Mouse (Mus musculus) limb, embryonic 10.5 days (tissue): ENCODE results near the gene Slc35c1. TPM values are rescaled to one million over a fixed set of nuclear protein-coding genes. Genes with fewer than 3 reads are reported as not detected.
A peak's percentile ranks its signal among the peaks of the same experiment; 100 is the strongest.
"Not testable (repeated sequence)": the region's sequence is repeated elsewhere in the genome, so short reads cannot be mapped to it uniquely, and the experiment has no call there.

Experiments used
- DNase-seq: peaks from one replicate; pipeline ENCODE4 v3.0.0-alpha.2; 2017; ENCODE audit warnings: low spot score
- H3K27ac ChIP-seq: fragments of 300-500 bp; sonication (generic); 2 replicates; pipeline ENCODE4 v1.5.1; 2016; ENCODE audit warnings: mild to moderate bottlenecking
- H3K27me3 ChIP-seq: fragments of 300-500 bp; sonication (generic); 2 replicates; pipeline ENCODE4 v1.6.1; 2016; ENCODE audit warnings: low read depth, mild to moderate bottlenecking; ENCODE audit not compliant: poor library complexity, severe bottlenecking
- H3K36me3 ChIP-seq: fragments of 300-500 bp; sonication (generic); 2 replicates; pipeline ENCODE4 v1.6.1; 2016; ENCODE audit warnings: mild to moderate bottlenecking, moderate library complexity
- H3K4me1 ChIP-seq: fragments of 300-500 bp; sonication (generic); 2 replicates; pipeline ENCODE4 v1.6.1; 2016
- H3K4me3 ChIP-seq: fragments of 300-500 bp; sonication (generic); 2 replicates; pipeline ENCODE4 v1.5.1; 2016; ENCODE audit warnings: mild to moderate bottlenecking, moderate library complexity
- H3K9me3 ChIP-seq: fragments of 300-500 bp; sonication (generic); replicated peaks from 2 replicates; pipeline ENCODE4 v1.6.1; 2016; ENCODE audit warnings: mild to moderate bottlenecking
- WGBS: fragments of 180-500 bp; shearing (Covaris S2); methylation state at CpG from one replicate; pipeline ENCODE4 v1.1.7; 2016; 5-methylcytosine and 5-hydroxymethylcytosine counted together
- polyA plus RNA-seq: library from polyadenylated mRNA; unstranded; fragments of >200 nt; fragmentation: Nextera tagmentation; extraction: Ambion mirVana; gene quantifications from 2 replicates; pipeline ENCODE4 v1.2.1, GENCODE M21; 2016

Slc35c1 gene
- polyA plus RNA-seq, 1 experiment from 2014 or later: 11.1 TPM

DNA sequence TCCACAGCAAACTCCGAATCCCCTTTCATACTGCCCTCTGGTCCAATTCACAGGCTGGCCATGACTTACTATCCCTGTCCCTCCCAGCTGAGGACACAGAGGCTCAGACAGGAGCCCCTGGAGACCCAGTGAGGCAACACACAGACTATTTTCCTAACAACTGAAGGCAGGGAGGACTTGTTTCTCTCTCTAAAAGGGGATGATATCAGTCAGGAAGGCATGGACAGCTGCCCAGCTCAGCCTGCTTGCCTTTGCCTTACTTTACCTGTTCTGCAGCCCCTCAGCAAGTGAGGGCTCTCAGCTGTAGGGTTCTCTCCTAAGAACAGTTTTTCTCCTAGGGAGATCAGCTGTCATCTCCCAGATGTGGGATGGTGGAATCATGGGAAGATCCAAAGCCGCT lies 26.6 kb upstream of the Slc35c1 start:
- WGBS: 63% methylated on average over 2 of the region's 2 CpGs
- Histone ChIP-seq H3K4me3 (no peak overlapping the region), H3K27me3 (peaks cover 51% of the 10 kb centered on the region), H3K36me3 (no peaks in the 10 kb centered on the region), H3K9me3 (no peaks in the 10 kb centered on the region), H3K4me1 (peaks cover 8% of the 10 kb centered on the region; the same call in 1 of the 2 replicates), H3K27ac (no peak overlapping the region)
- DNase-seq: no peak

DNA sequence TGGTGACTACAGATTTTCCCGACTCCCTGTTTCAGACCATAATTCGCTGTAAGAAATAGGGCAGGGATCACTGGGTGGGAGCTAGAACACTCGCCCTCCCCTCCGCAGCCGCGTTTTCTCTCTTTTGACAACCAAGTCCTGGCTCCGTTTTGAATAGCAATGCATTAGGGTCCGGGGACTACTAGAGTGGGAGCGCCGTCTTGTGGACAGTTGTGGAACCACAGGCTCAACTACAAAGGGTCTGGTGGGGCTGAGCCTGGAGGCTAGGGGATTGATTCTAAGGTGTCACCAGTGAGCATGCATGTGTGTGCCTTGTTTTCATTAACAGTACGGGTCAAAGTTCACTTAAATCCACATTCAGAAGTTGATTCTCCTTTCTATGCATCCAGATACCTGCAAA lies 26.1 kb upstream of the Slc35c1 start:
- Histone ChIP-seq H3K4me1 (peaks cover 8% of the 10 kb centered on the region; the same call in 1 of the 2 replicates), H3K27ac (no peak overlapping the region), H3K4me3 (0 out of 2 replicates have a peak overlapping the region, but pooled peaks have one; percentile 18), H3K36me3 (no peaks in the 10 kb centered on the region), H3K27me3 (peaks cover 53% of the 10 kb centered on the region), H3K9me3 (no peaks in the 10 kb centered on the region)
- peak; percentile 90 for DNase-seq
- 2% methylated on average over 11 of the region's 11 CpGs for WGBS

DNA sequence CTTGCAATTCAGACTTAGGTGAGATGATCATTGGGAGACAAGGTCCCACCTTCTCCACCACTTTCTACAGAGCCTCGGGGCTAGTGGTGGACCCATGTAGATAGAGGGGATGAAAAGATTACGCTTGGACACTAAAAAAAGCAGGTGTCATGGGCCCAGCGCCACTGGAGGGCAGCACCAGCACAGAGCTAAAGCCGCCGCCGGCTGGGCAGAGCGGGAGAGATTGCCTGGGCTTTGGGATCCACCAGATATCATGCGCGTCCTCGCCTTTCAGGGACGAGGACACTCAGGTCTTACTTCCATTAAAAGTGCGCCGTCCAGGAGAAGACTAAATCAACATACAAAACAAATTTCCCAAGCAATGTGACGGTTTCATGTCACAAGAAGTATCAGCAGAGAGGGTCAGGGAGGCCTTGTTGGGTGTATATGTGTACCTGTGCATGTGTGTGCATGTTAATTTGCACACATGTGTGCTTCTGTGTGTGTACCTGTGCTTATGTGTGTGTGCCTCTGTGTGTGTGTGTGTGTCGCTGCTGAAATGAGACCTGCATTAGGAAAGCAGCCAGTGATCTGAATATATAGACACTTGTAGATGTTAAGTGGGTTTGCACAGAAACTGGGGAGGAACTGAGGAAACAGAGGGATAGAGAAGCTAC lies 25.4 kb upstream of the Slc35c1 start:
- 5% methylated on average over 15 of the region's 15 CpGs for WGBS
- Histone ChIP-seq H3K27me3 (peaks cover 53% of the 10 kb centered on the region), H3K4me3 (no peak overlapping the region), H3K9me3 (no peaks in the 10 kb centered on the region), H3K36me3 (no peaks in the 10 kb centered on the region), H3K27ac (no peak overlapping the region), H3K4me1 (peaks cover 8% of the 10 kb centered on the region; the same call in 1 of the 2 replicates)
- DNase-seq: peak; percentile 78

DNA sequence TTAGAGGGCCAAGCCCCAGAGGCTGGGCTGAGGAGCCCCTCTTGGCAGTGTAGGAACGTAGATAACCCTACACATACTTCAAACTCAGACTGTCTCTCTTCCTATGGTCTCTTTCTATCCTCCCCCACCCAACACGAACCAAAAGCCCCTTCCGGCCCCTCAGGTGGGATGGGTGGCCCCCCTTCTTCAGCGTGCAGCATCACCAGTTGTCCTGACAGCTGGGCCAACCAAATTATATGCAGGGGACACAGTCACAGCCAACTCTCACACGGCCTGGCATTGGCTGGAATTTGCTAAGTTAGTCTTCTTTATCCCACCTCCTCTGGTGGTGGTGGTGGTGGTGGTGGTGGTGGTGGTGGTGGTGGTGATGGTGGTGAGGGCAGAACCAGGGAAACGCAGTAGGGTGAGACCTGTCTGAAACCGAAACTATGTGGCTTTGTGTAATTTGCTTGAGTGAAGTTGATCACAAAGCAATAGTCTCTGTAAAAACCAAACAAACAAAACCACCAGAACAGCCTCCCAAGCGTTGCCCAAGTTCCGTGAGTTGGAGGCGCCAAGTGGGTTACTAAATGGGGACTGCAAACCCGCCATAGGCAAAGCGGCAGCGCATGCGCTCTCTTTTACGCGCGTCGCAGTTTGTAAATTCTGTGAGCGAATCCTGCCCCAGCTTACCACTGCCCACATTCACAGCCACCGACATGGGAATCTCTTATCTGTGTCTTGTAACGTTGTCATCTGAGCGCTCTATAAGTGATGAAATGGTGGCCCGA lies 24.1 kb upstream of the Slc35c1 start:
- H3K9me3 ChIP-seq: no peaks in the 10 kb centered on the region
- H3K27ac ChIP-seq: no peak overlapping the region
- no peaks in the 10 kb centered on the region for H3K36me3 ChIP-seq
- WGBS: 35% methylated on average over 23 of the region's 23 CpGs
- DNase-seq: no peak
- H3K4me3 ChIP-seq: peak overlapping the region; percentile 30
- peaks cover 53% of the 10 kb centered on the region for H3K27me3 ChIP-seq
- H3K4me1 ChIP-seq: peaks cover 8% of the 10 kb centered on the region; the same call in 1 of the 2 replicates

DNA sequence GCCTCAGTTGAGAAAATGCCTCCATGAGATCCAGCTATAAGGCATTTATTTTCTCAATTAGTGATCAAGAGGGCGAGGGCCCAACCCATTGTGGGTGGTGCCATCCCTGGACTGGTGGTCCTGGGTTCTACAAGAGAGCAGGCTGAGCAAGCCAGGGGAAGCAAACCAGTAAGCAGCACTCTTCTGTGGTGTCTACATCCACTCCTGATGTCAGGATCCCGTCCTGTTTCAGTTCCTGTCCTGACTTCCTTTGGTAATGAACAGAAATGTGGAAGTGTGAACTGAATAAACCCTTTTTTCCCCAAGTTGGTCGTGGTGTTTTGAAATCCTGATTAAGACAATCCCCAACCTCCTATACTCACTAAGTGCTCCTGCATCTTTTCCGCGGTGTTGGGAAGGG lies 23.2 kb upstream of the Slc35c1 start:
- peaks cover 53% of the 10 kb centered on the region for H3K27me3 ChIP-seq
- no peaks in the 10 kb centered on the region for H3K9me3 ChIP-seq
- no peak overlapping the region for H3K4me3 ChIP-seq
- peaks cover 8% of the 10 kb centered on the region; the same call in 1 of the 2 replicates for H3K4me1 ChIP-seq
- no peak overlapping the region for H3K27ac ChIP-seq
- WGBS: 45% methylated on average over 5 of the region's 5 CpGs
- no peak for DNase-seq
- H3K36me3 ChIP-seq: no peaks in the 10 kb centered on the region

DNA sequence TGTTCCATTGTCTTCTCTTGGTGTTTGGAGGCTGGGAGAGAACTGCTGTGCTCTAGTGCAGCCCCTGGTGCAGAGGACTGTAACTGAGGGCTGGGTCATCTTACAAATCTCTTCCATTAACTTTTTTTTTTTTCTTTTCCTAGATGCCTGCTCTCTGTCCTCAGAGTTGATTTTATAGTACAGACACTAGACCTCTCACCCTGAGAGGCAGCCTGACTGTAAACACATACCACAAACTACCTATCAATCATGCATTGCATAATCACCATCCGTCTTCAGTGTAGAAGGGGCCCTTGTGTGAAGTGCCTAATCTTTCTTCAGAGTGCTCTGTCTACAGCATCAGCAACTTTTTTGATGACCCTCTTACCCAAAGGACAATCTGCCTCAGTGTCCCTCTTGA lies 22.2 kb upstream of the Slc35c1 start:
- 40% methylated on average over 1 of the region's 1 CpGs for WGBS
- Histone ChIP-seq H3K36me3 (no peaks in the 10 kb centered on the region), H3K27ac (no peak overlapping the region), H3K9me3 (no peaks in the 10 kb centered on the region), H3K27me3 (peaks cover 53% of the 10 kb centered on the region), H3K4me1 (peaks cover 8% of the 10 kb centered on the region; the same call in 1 of the 2 replicates), H3K4me3 (no peak overlapping the region)
- DNase-seq: no peak

DNA sequence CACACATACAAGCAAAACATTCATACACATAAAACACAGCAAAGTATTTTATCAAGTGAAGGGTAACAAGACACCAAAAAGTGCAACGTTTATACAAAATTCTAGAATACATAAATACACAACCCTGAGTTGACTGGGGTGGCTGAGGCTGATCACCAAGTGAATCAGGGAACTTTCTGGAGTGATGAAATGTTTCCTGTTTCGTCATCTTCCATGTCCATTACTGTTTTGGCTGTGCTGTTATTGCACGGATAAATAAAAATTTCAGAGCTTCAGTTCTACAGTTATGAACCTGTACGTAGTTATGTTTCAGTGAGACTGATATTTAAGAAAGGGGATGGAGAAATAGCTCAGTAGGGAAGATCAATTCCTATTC lies 18.0 kb upstream of the Slc35c1 start:
- H3K27ac ChIP-seq: no peak overlapping the region
- H3K36me3 ChIP-seq: no peaks in the 10 kb centered on the region
- WGBS: 94% methylated on average over 4 of the region's 4 CpGs
- H3K4me3 ChIP-seq: no peak overlapping the region
- peaks cover 16% of the 10 kb centered on the region for H3K27me3 ChIP-seq
- H3K9me3 ChIP-seq: no peaks in the 10 kb centered on the region
- no peak for DNase-seq
- H3K4me1 ChIP-seq: no peaks in the 10 kb centered on the region

DNA sequence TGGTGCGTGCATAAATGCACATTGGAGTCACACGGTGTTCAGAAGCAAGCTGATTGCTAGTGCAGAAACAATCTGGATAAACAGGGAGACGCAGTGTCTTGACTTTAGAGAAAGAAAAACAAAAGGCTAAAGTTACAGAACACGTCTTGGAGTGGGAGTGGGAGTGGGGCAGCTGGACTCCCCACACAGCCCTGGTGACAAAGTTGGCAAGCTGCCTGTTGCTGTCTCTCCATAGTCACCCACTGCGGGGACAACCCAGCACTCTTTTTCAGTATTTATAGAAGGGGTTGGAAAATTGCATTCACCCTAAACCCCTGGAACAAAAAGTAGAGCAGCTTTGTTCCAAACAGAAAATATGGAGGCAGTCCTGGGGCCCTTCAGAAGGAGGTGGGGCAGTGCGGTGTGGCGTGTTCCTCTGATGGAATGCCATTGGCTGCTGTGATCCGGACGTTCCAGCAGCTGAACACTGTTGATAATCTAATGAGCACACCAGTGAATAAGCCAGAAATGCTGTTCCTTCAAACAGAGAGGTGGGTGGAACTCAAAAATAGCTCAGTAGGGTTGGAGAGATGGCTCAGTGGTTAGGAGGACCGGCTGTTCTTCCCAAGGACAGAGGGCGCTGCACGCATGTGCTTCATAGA lies 17.5 kb upstream of the Slc35c1 start:
- Histone ChIP-seq H3K27ac (no peak overlapping the region), H3K27me3 (peaks cover 11% of the 10 kb centered on the region), H3K4me3 (no peak overlapping the region), H3K4me1 (no peaks in the 10 kb centered on the region), H3K36me3 (no peaks in the 10 kb centered on the region), H3K9me3 (no peaks in the 10 kb centered on the region)
- 89% methylated on average over 12 of the region's 12 CpGs for WGBS
- DNase-seq: no peak

DNA sequence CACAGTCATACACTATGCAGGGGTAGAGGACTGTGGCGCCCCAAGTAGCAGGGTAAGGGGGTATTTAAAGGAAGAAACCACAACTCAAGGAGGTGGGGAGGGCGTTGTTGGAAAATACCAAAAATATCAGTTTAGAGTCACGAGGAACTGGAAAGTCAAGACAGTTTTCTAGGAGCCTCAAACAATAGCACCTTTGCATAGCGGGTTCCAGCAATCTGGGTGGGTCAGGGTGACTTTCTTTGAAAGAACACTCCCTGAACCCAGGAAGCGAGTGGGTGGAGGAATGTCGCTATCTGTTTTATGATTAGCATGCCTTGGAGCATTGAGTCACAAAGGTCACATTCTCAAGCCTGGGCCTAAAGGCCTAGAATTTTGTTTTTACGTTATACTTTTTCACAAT lies 16.2 kb upstream of the Slc35c1 start:
- not testable (repeated sequence) for H3K4me3 ChIP-seq, H3K27ac ChIP-seq, H3K36me3 ChIP-seq, DNase-seq, H3K27me3 ChIP-seq, H3K4me1 ChIP-seq, H3K9me3 ChIP-seq
- WGBS: 87% methylated on average over 7 of the region's 7 CpGs

DNA sequence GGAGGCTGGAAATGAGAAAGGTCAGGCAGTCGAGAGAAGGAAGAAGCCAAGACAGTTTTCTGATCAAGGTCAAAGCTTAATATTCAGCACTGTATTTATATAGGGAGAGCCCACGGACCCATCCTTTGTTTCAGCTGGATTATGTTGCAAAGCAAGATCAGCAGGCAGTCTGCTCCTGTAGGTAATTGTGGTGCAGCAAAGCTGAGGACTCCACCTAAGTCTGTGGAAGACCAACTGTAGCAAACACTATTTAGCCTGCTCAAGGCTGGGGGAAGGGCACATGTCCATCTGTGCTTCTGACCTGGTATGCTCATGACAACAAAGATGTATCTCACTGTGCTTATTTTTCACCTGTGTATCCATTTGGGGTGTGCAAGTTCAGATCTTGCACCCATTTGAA lies 15.4 kb upstream of the Slc35c1 start:
- no peaks in the 10 kb centered on the region for H3K27me3 ChIP-seq
- H3K27ac ChIP-seq: no peak overlapping the region
- no peaks in the 10 kb centered on the region for H3K9me3 ChIP-seq
- no peaks in the 10 kb centered on the region for H3K36me3 ChIP-seq
- 61% methylated on average over 2 of the region's 2 CpGs for whole genome bisulfite sequencing
- no peaks in the 10 kb centered on the region for H3K4me1 ChIP-seq
- no peak overlapping the region for H3K4me3 ChIP-seq
- no peak for DNase-seq

DNA sequence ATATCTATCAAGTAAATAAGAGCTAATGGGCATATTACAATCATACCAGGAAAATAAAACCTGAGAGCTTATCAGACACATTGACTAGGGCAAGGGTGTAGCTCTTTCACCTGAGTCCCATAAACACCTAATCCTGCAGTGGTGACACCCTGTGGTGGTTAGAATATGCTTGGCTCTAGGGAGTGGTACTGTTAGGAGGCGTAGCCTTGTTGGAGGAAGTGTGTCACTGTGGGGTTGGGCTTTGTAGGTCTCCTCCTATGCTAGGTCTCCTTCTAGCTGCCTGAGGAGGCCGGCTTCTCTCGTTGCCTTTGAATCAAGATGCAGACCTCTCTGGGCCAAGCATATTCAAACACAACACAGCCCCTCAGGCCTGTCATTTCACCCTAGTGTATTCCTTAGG lies 14.6 kb upstream of the Slc35c1 start:
- Histone ChIP-seq H3K27me3 (no peaks in the 10 kb centered on the region), H3K36me3 (no peaks in the 10 kb centered on the region), H3K9me3 (no peaks in the 10 kb centered on the region), H3K4me1 (no peaks in the 10 kb centered on the region), H3K4me3 (no peak overlapping the region), H3K27ac (no peak overlapping the region)
- DNase-seq: no peak
- WGBS: 74% methylated on average over 3 of the region's 3 CpGs

DNA sequence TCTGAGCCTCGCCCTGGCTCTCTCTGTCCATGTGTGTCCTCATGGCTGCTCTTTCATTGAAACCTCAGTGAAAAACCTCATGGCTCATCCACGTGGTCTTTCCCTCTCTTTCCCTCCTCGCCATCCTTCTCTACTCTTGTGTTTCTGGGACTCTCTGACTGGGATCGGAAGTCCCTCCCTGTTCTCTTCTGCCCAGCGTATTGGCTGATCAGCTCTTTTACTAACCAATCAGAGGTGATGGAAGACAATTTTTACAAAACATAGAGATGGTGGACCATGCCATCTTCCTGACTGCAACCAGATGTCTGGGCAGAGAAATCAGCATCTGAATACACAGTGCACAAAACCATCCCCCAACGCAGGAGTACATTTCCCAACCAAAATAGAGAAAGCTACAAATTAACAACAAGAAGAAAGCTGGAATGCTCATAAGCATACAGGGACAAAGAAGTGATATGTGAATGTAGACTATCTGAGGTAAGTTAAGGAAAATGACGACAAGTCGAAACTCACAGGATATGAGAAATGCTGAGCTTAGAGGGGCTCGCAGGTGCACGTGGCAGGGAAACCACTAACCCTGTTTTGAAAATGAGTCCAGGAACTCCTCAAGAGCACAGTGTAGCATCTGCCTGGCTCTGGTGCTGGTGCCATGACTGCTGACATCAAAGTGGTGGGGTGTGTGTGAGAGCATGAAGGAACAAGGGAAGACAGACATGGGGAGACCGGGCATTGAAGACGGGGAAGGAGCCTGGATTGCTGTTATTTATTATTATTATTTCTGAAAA lies 11.7 kb upstream of the Slc35c1 start:
- no peak overlapping the region for H3K4me3 ChIP-seq
- 86% methylated on average over 12 of the region's 12 CpGs for WGBS
- no peak overlapping the region for H3K27ac ChIP-seq
- no peaks in the 10 kb centered on the region for H3K4me1 ChIP-seq
- H3K27me3 ChIP-seq: no peaks in the 10 kb centered on the region
- no peak for DNase-seq
- H3K36me3 ChIP-seq: no peaks in the 10 kb centered on the region
- no peaks in the 10 kb centered on the region for H3K9me3 ChIP-seq
